Mouse (Mus musculus) hindbrain, embryonic 15.5 days (tissue): ENCODE data around the gene Mst1. TPM values are rescaled to one million over a fixed set of nuclear protein-coding genes. Genes with fewer than 3 reads are reported as not detected.

Experiments
- ATAC-seq: fragments of 200-750 bp; cut with Nextera tagmentation; 2 replicates; pipeline ENCODE4 v1.8.0; 2017; ENCODE audit warnings: low read depth, moderate number of reproducible peaks, moderate TSS enrichment; ENCODE audit not compliant: low FRiP score
- H3K27ac ChIP-seq: fragments of 300-500 bp; sonication (generic); replicated peaks from 2 replicates; pipeline ENCODE4 v1.5.1; 2015; ENCODE audit warnings: mild to moderate bottlenecking, inconsistent platforms
- H3K27me3 ChIP-seq: fragments of 300-500 bp; sonication (generic); 2 replicates; pipeline ENCODE4 v1.6.1; 2015; ENCODE audit warnings: control low read depth, inconsistent platforms
- H3K36me3 ChIP-seq: fragments of 300-500 bp; sonication (generic); 2 replicates; pipeline ENCODE4 v1.6.1; 2015; ENCODE audit warnings: control low read depth, inconsistent platforms
- H3K4me1 ChIP-seq: fragments of 300-500 bp; sonication (generic); replicated peaks from 2 replicates; pipeline ENCODE4 v1.6.1; 2015; ENCODE audit warnings: control low read depth, inconsistent platforms
- H3K4me2 ChIP-seq: fragments of 300-500 bp; sonication (generic); 2 replicates; pipeline ENCODE4 v1.6.1; 2015; ENCODE audit warnings: moderate library complexity, mild to moderate bottlenecking, inconsistent platforms
- H3K4me3 ChIP-seq: fragments of 300-500 bp; sonication (generic); 2 replicates; pipeline ENCODE4 v1.5.1; 2015; ENCODE audit warnings: mild to moderate bottlenecking, inconsistent platforms
- H3K9ac ChIP-seq: fragments of 300-500 bp; sonication (generic); 2 replicates; pipeline ENCODE4 v1.6.1; 2015; ENCODE audit warnings: inconsistent platforms
- H3K9me3 ChIP-seq: fragments of 300-500 bp; sonication (generic); 2 replicates; pipeline ENCODE4 v1.6.1; 2016; ENCODE audit warnings: control low read depth, inconsistent platforms
- WGBS: fragments of 180-500 bp; shearing (Covaris S2); methylation state at CpG from one replicate; pipeline ENCODE4 v1.1.7; 2015; 5-methylcytosine and 5-hydroxymethylcytosine counted together
- polyA plus RNA-seq: library from polyadenylated mRNA; unstranded; fragments of >200 nt; fragmentation: Nextera tagmentation; extraction: Ambion mirVana; gene quantifications from 2 replicates; pipeline ENCODE4 v1.2.1, GENCODE M21; 2015

The Mst1 gene
- polyA plus RNA-seq, 1 experiment from 2014 or later, result 0.18 TPM

GRCm38 (mm10) chr9:108107867-108108266 is 27.6 kb downstream of the Mst1 start:
- H3K27me3 ChIP-seq, result no peaks in the 10 kb centered on the region
- H3K4me3 ChIP-seq, result no peak overlapping the region
- H3K36me3 ChIP-seq, result peaks cover 29% of the 10 kb centered on the region
- no peak overlapping the region for H3K27ac ChIP-seq
- no peaks in the 10 kb centered on the region for H3K9me3 ChIP-seq
- H3K4me1 ChIP-seq, result peaks cover 19% of the 10 kb centered on the region
- ATAC-seq, result no peak
- H3K4me2 ChIP-seq, result no peak overlapping the region
- 95% methylated on average over 16 of the region's 16 CpGs for WGBS
- no peak overlapping the region for H3K9ac ChIP-seq

- WGBS, result 89% methylated on average over 16 of the region's 16 CpGs
- H3K4me1 ChIP-seq, result peaks cover 14% of the 10 kb centered on the region
- no peak overlapping the region for H3K4me2 ChIP-seq
- H3K36me3 ChIP-seq, result peaks cover 40% of the 10 kb centered on the region
- no peaks in the 10 kb centered on the region for H3K9me3 ChIP-seq
- no peak overlapping the region for H3K4me3 ChIP-seq
- H3K27me3 ChIP-seq, result no peaks in the 10 kb centered on the region
- H3K27ac ChIP-seq, result no peak overlapping the region
- ATAC-seq, result no peak
- H3K9ac ChIP-seq, result no peak overlapping the region
Measured at GRCm38 (mm10) chr9:108110160-108110559, 29.9 kb downstream of the Mst1 start.

- H3K9ac ChIP-seq, result no peak overlapping the region
- peak overlapping the region; percentile 39 for H3K4me2 ChIP-seq
- 13% methylated on average over 22 of the region's 22 CpGs for WGBS
- peaks cover 8% of the 10 kb centered on the region for H3K4me1 ChIP-seq
- H3K4me3 ChIP-seq, result no peak overlapping the region
- 0 out of 2 replicates have a peak overlapping the region, but pooled peaks have one; percentile 10 for H3K27ac ChIP-seq
- peaks cover 43% of the 10 kb centered on the region for H3K36me3 ChIP-seq
- no peaks in the 10 kb centered on the region for H3K9me3 ChIP-seq
- ATAC-seq, result no peak
- no peaks in the 10 kb centered on the region for H3K27me3 ChIP-seq
Measured at GRCm38 (mm10) chr9:108111101-108111592, 30.9 kb downstream of the Mst1 start.

GRCm38 (mm10) chr9:108111593-108112121 is 31.4 kb downstream of the Mst1 start:
- ATAC-seq, result no peak
- peaks cover 48% of the 10 kb centered on the region for H3K36me3 ChIP-seq
- peak overlapping the region; percentile 39 for H3K4me2 ChIP-seq
- no peaks in the 10 kb centered on the region for H3K9me3 ChIP-seq
- H3K4me1 ChIP-seq, result peaks cover 8% of the 10 kb centered on the region
- H3K27ac ChIP-seq, result 0 out of 2 replicates have a peak overlapping the region, but pooled peaks have one; percentile 10
- no peaks in the 10 kb centered on the region for H3K27me3 ChIP-seq
- H3K9ac ChIP-seq, result no peak overlapping the region
- H3K4me3 ChIP-seq, result no peak overlapping the region
- WGBS, result 71% methylated on average over 17 of the region's 17 CpGs

GRCm38 (mm10) chr9:108112719-108113340 is 32.6 kb downstream of the Mst1 start:
- Histone ChIP-seq H3K9me3 (no peaks in the 10 kb centered on the region), H3K27ac (no peak overlapping the region), H3K4me3 (no peak overlapping the region), H3K4me2 (no peak overlapping the region), H3K36me3 (peaks cover 52% of the 10 kb centered on the region), H3K4me1 (peaks cover 8% of the 10 kb centered on the region), H3K9ac (no peak overlapping the region), H3K27me3 (no peaks in the 10 kb centered on the region)
- WGBS, result 93% methylated on average over 18 of the region's 18 CpGs
- ATAC-seq, result no peak

GRCm38 (mm10) chr9:108115290-108116077 is 35.2 kb downstream of the Mst1 start:
- H3K4me1 ChIP-seq, result peaks cover 8% of the 10 kb centered on the region
- H3K4me2 ChIP-seq, result no peak overlapping the region
- H3K36me3 ChIP-seq, result peaks cover 45% of the 10 kb centered on the region
- H3K27me3 ChIP-seq, result no peaks in the 10 kb centered on the region
- no peak overlapping the region for H3K27ac ChIP-seq
- H3K9ac ChIP-seq, result no peak overlapping the region
- ATAC-seq, result no peak
- 66% methylated on average over 43 of the region's 43 CpGs for WGBS
- no peak overlapping the region for H3K4me3 ChIP-seq
- H3K9me3 ChIP-seq, result no peaks in the 10 kb centered on the region

- Histone ChIP-seq H3K27ac (no peak overlapping the region), H3K4me2 (no peak overlapping the region)
Measured at GRCm38 (mm10) chr9:108117143-108117542, 36.9 kb downstream of the Mst1 start.

GRCm38 (mm10) chr9:108119891-108120411 is 39.7 kb downstream of the Mst1 start:
- H3K4me1 ChIP-seq, result no peaks in the 10 kb centered on the region
- 61% methylated on average over 11 of the region's 11 CpGs for WGBS
- peaks cover 20% of the 10 kb centered on the region for H3K36me3 ChIP-seq
- ATAC-seq, result no peak
- no peak overlapping the region for H3K4me2 ChIP-seq
- H3K9ac ChIP-seq, result no peak overlapping the region
- H3K9me3 ChIP-seq, result no peaks in the 10 kb centered on the region
- H3K27ac ChIP-seq, result no peak overlapping the region
- no peaks in the 10 kb centered on the region for H3K27me3 ChIP-seq
- no peak overlapping the region for H3K4me3 ChIP-seq

More at GRCm38 (mm10) chr9:108117143-108117542, 36.9 kb downstream of the Mst1 start:
- Histone ChIP-seq H3K27me3 (no peaks in the 10 kb centered on the region), H3K4me3 (no peak overlapping the region), H3K36me3 (peaks cover 39% of the 10 kb centered on the region), H3K4me1 (no peaks in the 10 kb centered on the region), H3K9ac (no peak overlapping the region), H3K9me3 (no peaks in the 10 kb centered on the region)
- no peak for ATAC-seq
- 63% methylated on average over 4 of the region's 4 CpGs for WGBS

GRCm38 (mm10) chr9:108120671-108121070 is 40.4 kb downstream of the Mst1 start:
- H3K4me1 ChIP-seq, result no peaks in the 10 kb centered on the region
- H3K36me3 ChIP-seq, result peaks cover 18% of the 10 kb centered on the region
- no peaks in the 10 kb centered on the region for H3K27me3 ChIP-seq
- H3K27ac ChIP-seq, result no peak overlapping the region
- no peak overlapping the region for H3K9ac ChIP-seq
- H3K4me2 ChIP-seq, result no peak overlapping the region
- no peak for ATAC-seq
- no peak overlapping the region for H3K4me3 ChIP-seq
- H3K9me3 ChIP-seq, result no peaks in the 10 kb centered on the region
- 92% methylated on average over 8 of the region's 8 CpGs for WGBS

GRCm38 (mm10) chr9:108121170-108121969 is 41.1 kb downstream of the Mst1 start:
- no peaks in the 10 kb centered on the region for H3K9me3 ChIP-seq
- peaks cover 16% of the 10 kb centered on the region for H3K36me3 ChIP-seq
- no peak for ATAC-seq
- no peak overlapping the region for H3K9ac ChIP-seq
- H3K4me2 ChIP-seq, result no peak overlapping the region
- no peak overlapping the region for H3K27ac ChIP-seq
- 90% methylated on average over 10 of the region's 10 CpGs for WGBS
- H3K4me3 ChIP-seq, result no peak overlapping the region
- no peaks in the 10 kb centered on the region for H3K4me1 ChIP-seq
- no peaks in the 10 kb centered on the region for H3K27me3 ChIP-seq

- Histone ChIP-seq H3K4me3 (no peak overlapping the region), H3K4me1 (no peaks in the 10 kb centered on the region), H3K4me2 (no peak overlapping the region), H3K36me3 (peaks cover 9% of the 10 kb centered on the region; the same call in 1 of the 2 replicates), H3K9me3 (no peaks in the 10 kb centered on the region), H3K27me3 (no peaks in the 10 kb centered on the region), H3K9ac (no peak overlapping the region), H3K27ac (no peak overlapping the region)
- 79% methylated on average over 4 of the region's 4 CpGs for WGBS
- no peak for ATAC-seq
Measured at GRCm38 (mm10) chr9:108123916-108124315, 43.7 kb downstream of the Mst1 start.
